Mouse (Mus musculus) thymus, adult 2 months (tissue): ENCODE measurements around the gene Nelfa.

Experiments
- CTCF ChIP-seq: fragments of 200-500 bp; IDR thresholded peaks from 2 replicates; pipeline ENCODE4 v1.5.1; 2012; ENCODE audit warnings: mild to moderate bottlenecking, control low read depth, low read length, moderate library complexity, borderline replicate concordance; ENCODE audit not compliant: control insufficient read depth, poor library complexity, insufficient read depth; ENCODE audit errors: extremely low read depth
- POLR2A ChIP-seq: fragments of 200-500 bp; IDR thresholded peaks from 2 replicates; pipeline ENCODE4 v1.6.1; 2012; ENCODE audit warnings: mild to moderate bottlenecking, low read length, control low read depth, moderate library complexity; ENCODE audit not compliant: control insufficient read depth, poor library complexity, insufficient read depth; ENCODE audit errors: extremely low read depth

DNA sequence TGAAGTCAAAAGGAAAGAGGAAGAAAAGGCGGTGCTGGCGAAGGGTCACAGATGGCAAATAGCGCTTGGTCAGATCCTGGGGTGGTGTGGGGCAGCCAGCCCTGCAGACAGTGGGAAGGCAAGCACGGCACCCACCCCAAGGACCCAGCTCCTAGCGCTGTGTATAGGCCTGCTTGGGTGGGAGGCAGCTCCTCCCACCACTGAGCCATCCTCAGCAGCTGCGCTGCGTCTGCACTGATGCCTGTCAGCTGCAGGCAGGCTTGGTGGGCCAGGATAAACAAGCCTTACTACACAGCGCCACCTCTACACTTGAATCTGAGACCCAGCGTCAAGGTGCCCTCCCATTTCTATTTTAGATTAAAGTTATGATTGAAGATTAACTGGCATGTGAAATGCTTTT, 41.1 kb downstream of the Nelfa start:
- TF ChIP-seq CTCF (no peak), POLR2A (no peak)
